Mouse (Mus musculus) lung, embryonic 16.5 days (tissue): ENCODE data around the gene Dcaf4. TPM values are rescaled to one million over a fixed set of nuclear protein-coding genes. Genes with fewer than 3 reads are reported as not detected.
A peak's percentile ranks its signal among the peaks of the same experiment; 100 is the strongest.

Experiments
- ATAC-seq: fragments of 200-750 bp; cut with Nextera tagmentation; 2 replicates; pipeline ENCODE4 v1.8.0; 2017; ENCODE audit warnings: low read depth, mild to moderate bottlenecking, moderate library complexity
- H3K27ac ChIP-seq: fragments of 300-500 bp; sonication (generic); 2 replicates; pipeline ENCODE4 v1.5.1; 2014; ENCODE audit warnings: mild to moderate bottlenecking, control low read depth, low read length
- H3K27me3 ChIP-seq: fragments of 300-500 bp; sonication (generic); 2 replicates; pipeline ENCODE4 v1.6.1; 2014; ENCODE audit warnings: low read depth, low read length, mixed read lengths; ENCODE audit not compliant: control insufficient read depth, insufficient read depth
- H3K36me3 ChIP-seq: fragments of 300-500 bp; sonication (generic); 2 replicates; pipeline ENCODE4 v1.6.1; 2014; ENCODE audit warnings: low read length; ENCODE audit not compliant: control insufficient read depth, insufficient read depth
- H3K4me1 ChIP-seq: fragments of 300-500 bp; sonication (generic); replicated peaks from 2 replicates; pipeline ENCODE4 v1.6.1; 2014; ENCODE audit warnings: low read length, mixed read lengths; ENCODE audit not compliant: control insufficient read depth, insufficient read depth
- H3K4me2 ChIP-seq: fragments of 300-500 bp; sonication (generic); 2 replicates; pipeline ENCODE4 v1.6.1; 2014; ENCODE audit warnings: low read depth, low read length, control low read depth
- H3K4me3 ChIP-seq: fragments of 300-500 bp; sonication (generic); 2 replicates; pipeline ENCODE4 v1.5.1; 2014; ENCODE audit warnings: mild to moderate bottlenecking, low read length, control low read depth
- H3K9ac ChIP-seq: fragments of 300-500 bp; sonication (generic); 2 replicates; pipeline ENCODE4 v1.6.1; 2014; ENCODE audit warnings: low read length, control low read depth
- H3K9me3 ChIP-seq: fragments of 300-500 bp; sonication (generic); 2 replicates; pipeline ENCODE4 v1.6.1; 2016; ENCODE audit warnings: low read length; ENCODE audit not compliant: control insufficient read depth
- WGBS: fragments of 180-500 bp; shearing (Covaris S2); extraction: QIAGEN DNeasy Blood & Tissue Kit; methylation state at CpG from one replicate; pipeline ENCODE4 v1.1.7; 2014; 5-methylcytosine and 5-hydroxymethylcytosine counted together
- polyA plus RNA-seq: library from polyadenylated mRNA; unstranded; fragments of >200 nt; fragmentation: Nextera tagmentation; extraction: Ambion mirVana; gene quantifications from 2 replicates; pipeline ENCODE4 v1.2.1, GENCODE M21; 2015

The Dcaf4 gene
- polyA plus RNA-seq, 1 experiment from 2014 or later: 23.6 TPM

DNA sequence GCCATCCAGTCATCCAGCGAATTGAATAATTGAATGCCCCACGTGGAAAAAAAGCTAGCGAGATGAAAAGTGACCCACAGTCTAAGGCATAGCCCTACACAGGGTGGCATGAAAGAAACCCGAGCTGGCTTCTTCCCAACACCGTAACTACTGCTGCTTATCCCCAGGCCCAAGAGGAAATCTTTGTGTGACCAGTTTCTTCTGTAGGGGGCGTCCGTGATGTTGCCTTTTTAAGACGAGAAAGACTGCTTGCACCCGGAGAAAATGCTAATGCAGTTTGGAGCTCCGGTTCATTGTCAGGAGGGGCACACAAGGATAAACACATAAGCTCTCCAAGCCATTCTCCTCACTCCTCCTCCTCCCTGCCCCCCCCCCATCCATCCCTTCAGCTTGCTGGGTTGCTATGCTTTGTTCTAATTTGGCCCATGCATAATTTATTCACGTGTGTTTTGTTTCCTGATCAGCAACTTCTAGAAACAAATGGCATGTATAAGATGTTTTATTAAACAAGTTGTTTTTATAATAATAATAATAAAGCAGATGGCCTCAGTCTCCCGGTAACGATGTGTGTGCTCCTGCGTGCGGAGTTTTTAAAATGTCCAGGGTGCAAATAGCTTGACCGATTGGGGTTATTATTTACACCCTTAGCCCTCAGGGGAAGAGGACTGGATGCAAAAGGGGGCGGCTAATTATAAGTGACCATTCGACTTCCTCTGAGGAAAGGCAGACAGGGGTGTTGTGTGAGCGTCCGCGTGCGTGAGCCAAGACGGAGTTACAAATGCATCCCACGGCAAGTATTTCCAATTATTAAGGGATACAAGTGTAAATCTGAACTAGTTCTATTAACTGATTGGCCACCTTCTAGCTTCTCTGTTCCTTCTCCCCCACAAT is 35.2 kb upstream of the Dcaf4 start:
- peak overlapping the region; percentile 71 for H3K4me3 ChIP-seq
- H3K27me3 ChIP-seq: peaks cover 23% of the 10 kb centered on the region
- H3K9ac ChIP-seq: no peak overlapping the region
- no peaks in the 10 kb centered on the region for H3K9me3 ChIP-seq
- H3K4me1 ChIP-seq: peaks cover 21% of the 10 kb centered on the region
- WGBS: 3% methylated on average over 24 of the region's 24 CpGs
- ATAC-seq: no peak
- H3K36me3 ChIP-seq: no peaks in the 10 kb centered on the region
- H3K4me2 ChIP-seq: peak overlapping the region; percentile 100
- H3K27ac ChIP-seq: no peak overlapping the region

GRCm38 (mm10) chr12:83485911-83486670 is 34.2 kb upstream of the Dcaf4 start:
- no peaks in the 10 kb centered on the region; the same call in 1 of the 2 replicates for H3K9me3 ChIP-seq
- H3K27ac ChIP-seq: no peak overlapping the region
- no peak for ATAC-seq

GRCm38 (mm10) chr12:83486671-83487461 is 33.4 kb upstream of the Dcaf4 start:
- ATAC-seq: peak; percentile 59

More at GRCm38 (mm10) chr12:83485911-83486670, 34.2 kb upstream of the Dcaf4 start:
- Histone ChIP-seq H3K4me3 (peak overlapping the region; percentile 71), H3K9ac (peak overlapping the region; percentile 64), H3K4me1 (peaks cover 21% of the 10 kb centered on the region), H3K27me3 (peaks cover 23% of the 10 kb centered on the region), H3K4me2 (peak overlapping the region; percentile 100), H3K36me3 (no peaks in the 10 kb centered on the region)
- under 1% methylated on average over 53 of the region's 53 CpGs for WGBS

GRCm38 (mm10) chr12:83487476-83487991 is 32.7 kb upstream of the Dcaf4 start, which contains the start of gene Dpf3:
TSS of gene Dpf3 (minus strand) at chr12:83487716.
- Histone ChIP-seq H3K4me1 (peaks cover 21% of the 10 kb centered on the region), H3K4me3 (peak within 1 kb of the TSS; percentile 71), H3K4me2 (peak within 1 kb of the TSS; percentile 100), H3K9ac (peak within 1 kb of the TSS; percentile 64), H3K9me3 (peaks cover 4% of the 10 kb centered on the region; the same call in 1 of the 2 replicates), H3K27me3 (peaks cover 23% of the 10 kb centered on the region), H3K36me3 (no peaks in the 10 kb centered on the region), H3K27ac (peak within 1 kb of the TSS; percentile 9; the same call in 1 of the 2 replicates)
- WGBS: under 1% methylated on average over 31 of the region's 31 CpGs
- peak; percentile 98 for ATAC-seq

More at GRCm38 (mm10) chr12:83486671-83487461, 33.4 kb upstream of the Dcaf4 start:
- no peaks in the 10 kb centered on the region for H3K36me3 ChIP-seq
- peaks cover 21% of the 10 kb centered on the region for H3K4me1 ChIP-seq
- under 1% methylated on average over 73 of the region's 73 CpGs for WGBS
- peaks cover 4% of the 10 kb centered on the region; the same call in 1 of the 2 replicates for H3K9me3 ChIP-seq
- H3K27me3 ChIP-seq: peaks cover 23% of the 10 kb centered on the region
- H3K9ac ChIP-seq: peak overlapping the region; percentile 64
- H3K4me3 ChIP-seq: peak overlapping the region; percentile 71
- H3K4me2 ChIP-seq: peak overlapping the region; percentile 100
- 0 out of 2 replicates have a peak overlapping the region, but pooled peaks have one; percentile 9 for H3K27ac ChIP-seq

DNA sequence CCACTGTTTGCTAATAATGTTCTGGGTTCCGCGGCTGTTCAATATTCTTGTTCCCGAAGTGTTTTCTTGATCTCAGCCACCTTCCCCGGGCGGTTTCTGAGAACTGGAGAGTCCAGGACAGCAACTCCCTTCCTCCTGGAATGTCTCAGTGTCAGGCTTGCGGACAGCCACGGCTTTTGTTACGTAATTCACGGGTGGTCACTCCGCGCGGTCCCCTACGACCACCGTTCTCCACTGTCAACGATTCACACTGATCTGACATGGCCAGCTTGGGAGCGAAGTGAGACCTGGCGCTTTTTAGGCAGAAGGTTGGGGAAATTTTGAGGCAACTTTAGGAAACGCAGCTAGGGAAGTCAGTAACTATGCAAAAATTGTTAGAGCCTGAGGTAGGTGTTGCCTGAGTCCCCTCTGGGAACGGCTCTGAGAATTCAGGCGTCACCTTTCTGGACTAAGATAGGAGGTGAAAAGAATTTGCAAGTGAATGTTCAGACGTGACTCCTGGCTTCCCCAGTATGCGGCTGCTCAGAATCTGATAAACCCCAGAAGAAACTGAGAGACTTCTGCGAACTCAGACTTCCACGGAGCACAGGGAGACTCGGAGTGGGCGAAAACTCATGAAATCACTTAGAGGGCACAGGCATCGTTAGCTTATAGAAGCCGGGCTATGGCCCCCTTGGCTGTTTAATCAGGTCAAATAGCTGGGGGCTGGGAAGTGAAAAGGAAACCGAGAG is 31.9 kb upstream of the Dcaf4 start:
- peak overlapping the region; percentile 49 for H3K9ac ChIP-seq
- H3K4me2 ChIP-seq: peak overlapping the region; percentile 100
- ATAC-seq: 0 out of 2 replicates have a peak, but pooled peaks have one; percentile 13
- H3K4me3 ChIP-seq: peak overlapping the region; percentile 71
- H3K27ac ChIP-seq: no peak overlapping the region; the same call in 1 of the 2 replicates
- peaks cover 4% of the 10 kb centered on the region; the same call in 1 of the 2 replicates for H3K9me3 ChIP-seq
- WGBS: under 1% methylated on average over 29 of the region's 29 CpGs
- peaks cover 21% of the 10 kb centered on the region for H3K4me1 ChIP-seq
- H3K27me3 ChIP-seq: peaks cover 23% of the 10 kb centered on the region
- H3K36me3 ChIP-seq: no peaks in the 10 kb centered on the region

DNA sequence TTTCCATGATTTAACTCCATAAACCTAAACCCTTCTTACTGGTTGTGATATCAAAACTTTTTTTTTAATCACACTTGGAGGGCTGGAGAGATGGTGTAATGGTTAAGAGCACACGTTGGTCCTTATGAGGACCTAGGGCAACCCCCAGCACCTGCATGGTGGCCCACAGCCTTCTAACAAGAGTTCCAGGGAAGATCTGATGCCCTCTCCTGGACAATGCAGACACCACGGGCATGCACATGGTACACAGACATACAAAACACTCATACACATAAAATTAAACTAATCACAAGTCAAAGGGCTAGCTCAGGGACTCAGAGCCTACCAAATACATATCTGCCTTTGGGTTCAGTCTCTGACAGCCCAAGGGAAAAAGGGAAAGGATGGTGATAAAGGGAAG is 30.5 kb upstream of the Dcaf4 start:
- peaks cover 21% of the 10 kb centered on the region for H3K4me1 ChIP-seq
- no peaks in the 10 kb centered on the region for H3K36me3 ChIP-seq
- ATAC-seq: no peak
- no peak overlapping the region for H3K27ac ChIP-seq
- peaks cover 13% of the 10 kb centered on the region for H3K27me3 ChIP-seq
- H3K9me3 ChIP-seq: peaks cover 4% of the 10 kb centered on the region; the same call in 1 of the 2 replicates
- no peak overlapping the region for H3K4me3 ChIP-seq
- WGBS: 21% methylated on average over 2 of the region's 2 CpGs
- H3K4me2 ChIP-seq: no peak overlapping the region
- no peak overlapping the region for H3K9ac ChIP-seq

DNA sequence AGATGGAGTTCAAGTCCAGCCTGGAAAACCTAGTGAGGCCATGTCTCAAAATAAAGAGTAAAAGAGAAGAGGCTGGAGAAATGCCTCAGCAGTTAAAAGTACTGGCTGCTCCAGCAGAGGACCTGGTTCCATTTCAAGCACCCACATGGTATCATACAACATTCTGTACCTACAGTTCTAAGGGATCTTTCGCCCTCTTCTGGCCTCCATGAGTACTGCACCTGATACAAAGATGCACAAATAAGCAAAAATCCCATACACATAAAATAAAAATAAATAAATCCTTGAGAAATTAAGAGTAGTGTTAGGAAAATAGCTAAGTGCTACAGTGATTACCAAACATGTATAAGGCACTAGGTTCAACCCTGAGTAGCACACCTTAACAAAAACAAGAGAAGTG is 28.7 kb upstream of the Dcaf4 start:
- no peaks in the 10 kb centered on the region for H3K36me3 ChIP-seq
- H3K9me3 ChIP-seq: peaks cover 4% of the 10 kb centered on the region; the same call in 1 of the 2 replicates
- H3K9ac ChIP-seq: no peak overlapping the region
- H3K4me3 ChIP-seq: no peak overlapping the region
- no peak for ATAC-seq
- no peak overlapping the region for H3K27ac ChIP-seq
- no peak overlapping the region for H3K4me2 ChIP-seq
- peaks cover 6% of the 10 kb centered on the region; the same call in 1 of the 2 replicates for H3K4me1 ChIP-seq
- no peaks in the 10 kb centered on the region; the same call in 1 of the 2 replicates for H3K27me3 ChIP-seq
- WGBS: 55% methylated on average over 1 of the region's 1 CpGs

GRCm38 (mm10) chr12:83492808-83493207 is 27.5 kb upstream of the Dcaf4 start:
- Histone ChIP-seq H3K4me1 (peaks cover 6% of the 10 kb centered on the region; the same call in 1 of the 2 replicates), H3K9ac (no peak overlapping the region), H3K4me2 (no peak overlapping the region), H3K9me3 (peaks cover 4% of the 10 kb centered on the region; the same call in 1 of the 2 replicates), H3K27ac (no peak overlapping the region), H3K36me3 (no peaks in the 10 kb centered on the region), H3K4me3 (no peak overlapping the region), H3K27me3 (no peaks in the 10 kb centered on the region; the same call in 1 of the 2 replicates)
- WGBS: 70% methylated on average over 3 of the region's 3 CpGs
- ATAC-seq: no peak
